Mouse (Mus musculus) urinary bladder, postnatal 36 days (tissue): ENCODE results near the gene Egln1.

Experiments
- DNase-seq, 2 experiments: peaks; one replicate each; pipeline ENCODE4 v3.0.0; 2022; ENCODE audit warnings: low spot score in 2 of 2, mixed read lengths in 1 of 2

The Egln1 gene

DNA sequence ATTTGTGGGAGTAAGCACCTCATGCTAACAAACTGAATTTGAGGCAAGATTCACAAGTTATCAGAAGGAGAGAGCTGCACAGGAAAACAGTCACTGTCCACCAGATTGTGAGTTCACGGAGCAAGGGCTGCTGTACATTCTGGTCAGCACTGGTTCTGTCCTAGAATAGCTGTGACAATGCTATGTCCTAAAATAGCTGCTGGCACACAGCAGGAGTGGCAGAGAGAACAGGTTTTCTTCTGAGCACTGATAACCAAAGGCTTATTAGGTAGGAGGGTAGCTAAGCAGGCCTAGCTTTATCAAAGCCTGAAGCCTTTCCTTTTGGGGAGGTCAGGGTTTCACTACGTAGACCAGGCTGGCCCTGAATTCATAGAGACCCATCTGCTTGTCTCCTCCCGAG, 88.9 kb downstream of the Egln1 start:
- DNase-seq: no peak

DNA sequence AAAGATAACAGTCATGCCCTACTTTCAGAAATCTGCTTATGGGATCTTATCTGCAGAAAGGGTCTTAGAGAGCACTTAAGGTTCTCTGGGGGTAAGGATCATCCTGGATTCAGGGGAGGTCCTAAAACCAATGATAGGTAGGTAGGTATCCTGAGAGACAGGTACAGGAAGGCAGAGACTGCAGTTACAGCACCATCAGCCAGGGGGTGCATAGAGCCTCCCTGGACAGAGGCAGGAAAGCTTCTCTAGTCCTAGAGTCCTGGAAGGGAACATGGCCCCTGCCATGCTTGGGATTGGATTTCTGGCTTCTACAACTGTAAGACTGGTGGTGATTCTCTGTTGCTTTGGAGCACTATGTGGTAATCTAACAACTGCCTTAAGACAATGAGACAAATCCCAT, 89.7 kb downstream of the Egln1 start:
- no peak for DNase-seq
